Mouse (Mus musculus) midbrain, embryonic 12.5 days (tissue): ENCODE results near the gene Mrps18a. TPM values are rescaled to one million over a fixed set of nuclear protein-coding genes. Genes with fewer than 3 reads are reported as not detected.

Source experiments
- ATAC-seq: fragments of 200-750 bp; cut with Nextera tagmentation; 2 replicates; pipeline ENCODE4 v1.8.0; 2017; ENCODE audit warnings: low read depth, moderate TSS enrichment, moderate library complexity; ENCODE audit not compliant: low FRiP score
- H3K27ac ChIP-seq: fragments of 300-500 bp; sonication (generic); replicated peaks from 2 replicates; pipeline ENCODE4 v1.5.1; 2016; ENCODE audit warnings: mild to moderate bottlenecking
- H3K27me3 ChIP-seq: fragments of 300-500 bp; sonication (generic); 2 replicates; pipeline ENCODE4 v1.6.1; 2016; ENCODE audit warnings: mild to moderate bottlenecking
- H3K36me3 ChIP-seq: fragments of 300-500 bp; sonication (generic); 2 replicates; pipeline ENCODE4 v1.6.1; 2016
- H3K4me1 ChIP-seq: fragments of 300-500 bp; sonication (generic); 2 replicates; pipeline ENCODE4 v1.6.1; 2016
- H3K4me2 ChIP-seq: fragments of 300-500 bp; sonication (generic); replicated peaks from 2 replicates; pipeline ENCODE4 v1.6.1; 2016; ENCODE audit warnings: mild to moderate bottlenecking, moderate library complexity
- H3K4me3 ChIP-seq: fragments of 300-500 bp; sonication (generic); 2 replicates; pipeline ENCODE4 v1.5.1; 2016; ENCODE audit warnings: mild to moderate bottlenecking
- H3K9ac ChIP-seq: fragments of 300-500 bp; sonication (generic); replicated peaks from 2 replicates; pipeline ENCODE4 v1.6.1; 2016; ENCODE audit warnings: mild to moderate bottlenecking, moderate library complexity
- H3K9me3 ChIP-seq: fragments of 300-500 bp; sonication (generic); 2 replicates; pipeline ENCODE4 v1.6.1; 2016; ENCODE audit warnings: mild to moderate bottlenecking
- WGBS: fragments of 180-500 bp; shearing (Covaris S2); methylation state at CpG from one replicate; pipeline ENCODE4 v1.1.7; 2016; 5-methylcytosine and 5-hydroxymethylcytosine counted together
- polyA plus RNA-seq: library from polyadenylated mRNA; unstranded; fragments of >200 nt; fragmentation: Nextera tagmentation; extraction: Ambion mirVana; gene quantifications from 2 replicates; pipeline ENCODE4 v1.2.1, GENCODE M21; 2016

Gene Mrps18a
- polyA plus RNA-seq, 1 experiment from 2014 or later = 123 TPM

DNA sequence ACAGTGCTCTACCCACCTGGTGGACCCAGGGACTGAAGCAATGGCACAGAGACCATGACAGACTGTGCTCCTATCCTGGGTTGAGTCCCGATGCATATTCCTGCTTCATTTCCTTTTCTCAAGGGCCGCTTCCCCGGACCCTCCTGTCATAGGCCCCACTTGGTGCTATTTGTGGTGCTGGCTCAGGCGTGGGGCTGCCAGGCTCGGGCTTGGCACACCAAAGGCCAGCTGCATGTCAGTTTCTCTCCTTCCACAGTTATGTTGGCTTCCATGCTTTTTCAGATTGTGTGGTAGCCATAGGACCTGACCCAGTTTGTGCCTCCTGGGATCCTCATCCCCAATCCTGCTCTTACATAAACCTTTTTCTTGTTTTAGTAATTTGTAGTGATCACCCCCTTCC is 58.0 kb downstream of the Mrps18a start:
- WGBS = 92% methylated on average over 5 of the region's 5 CpGs
- H3K27me3 ChIP-seq = no peaks in the 10 kb centered on the region
- no peak overlapping the region for H3K9ac ChIP-seq
- no peak for ATAC-seq
- H3K4me1 ChIP-seq = no peaks in the 10 kb centered on the region
- H3K27ac ChIP-seq = no peak overlapping the region
- no peaks in the 10 kb centered on the region for H3K9me3 ChIP-seq
- H3K4me3 ChIP-seq = no peak overlapping the region
- no peak overlapping the region for H3K4me2 ChIP-seq
- peaks cover 87% of the 10 kb centered on the region for H3K36me3 ChIP-seq

DNA sequence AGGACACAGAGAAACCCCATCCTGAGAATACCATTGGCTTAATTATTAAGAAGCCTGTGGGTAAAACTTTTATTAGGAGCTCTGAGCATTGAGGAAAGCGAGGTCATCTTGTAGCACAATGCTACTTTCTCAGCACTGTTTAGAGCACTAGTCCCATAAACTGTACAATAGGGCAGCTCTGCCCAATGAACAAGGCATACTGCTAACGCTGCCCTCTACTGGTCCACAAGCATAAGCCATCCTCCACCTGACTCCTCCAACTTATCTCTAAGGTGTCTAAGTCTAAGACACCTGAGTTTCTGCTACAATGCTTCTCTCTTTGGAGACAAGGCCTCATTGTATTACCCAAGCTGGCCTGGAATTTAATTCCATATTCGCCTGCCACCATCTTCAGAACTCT is 59.8 kb downstream of the Mrps18a start:
- ATAC-seq = no peak
- no peak overlapping the region for H3K4me3 ChIP-seq
- H3K4me1 ChIP-seq = no peaks in the 10 kb centered on the region
- H3K27me3 ChIP-seq = no peaks in the 10 kb centered on the region
- peaks cover 76% of the 10 kb centered on the region for H3K36me3 ChIP-seq
- H3K27ac ChIP-seq = no peak overlapping the region
- H3K9me3 ChIP-seq = no peaks in the 10 kb centered on the region
- no peak overlapping the region for H3K9ac ChIP-seq
- 67% methylated on average over 3 of the region's 3 CpGs for WGBS
- H3K4me2 ChIP-seq = no peak overlapping the region

Other genes with a start within 250 kb of the Mrps18a start
- 3.4 and 4.0 TPM in 2 replicates for gene Vegfa, start 78.6 kb upstream of the Mrps18a start, polyA plus RNA-seq
- gene Rsph9, start 33.2 kb downstream of the Mrps18a start, polyA plus RNA-seq = 15.3 and 17.0 TPM in 2 replicates
- gene Mad2l1bp, start 42.6 kb downstream of the Mrps18a start, polyA plus RNA-seq = 29.3 and 30.4 TPM in 2 replicates
- 38.6 and 42.9 TPM in 2 replicates for gene Gtpbp2, start 50.0 kb downstream of the Mrps18a start, polyA plus RNA-seq
- gene Polh, start 91.7 kb downstream of the Mrps18a start, polyA plus RNA-seq = 12.4 and 13.2 TPM in 2 replicates
- gene Xpo5, start 91.8 kb downstream of the Mrps18a start, polyA plus RNA-seq = 63.1 and 63.2 TPM in 2 replicates
- gene Polr1c, start 137.1 kb downstream of the Mrps18a start, polyA plus RNA-seq = 88.5 and 96.6 TPM in 2 replicates
- 65.8 and 70.3 TPM in 2 replicates for gene Yipf3, start 137.1 kb downstream of the Mrps18a start, polyA plus RNA-seq
- gene Lrrc73, start 142.5 kb downstream of the Mrps18a start, polyA plus RNA-seq = 3.3 and 4.2 TPM in 2 replicates
- 58.0 and 58.8 TPM in 2 replicates for gene Tjap1, start 172.0 kb downstream of the Mrps18a start, polyA plus RNA-seq
- gene Dlk2, start 186.4 kb downstream of the Mrps18a start, polyA plus RNA-seq = 1.9 and 3.3 TPM in 2 replicates
- gene Abcc10, start 217.4 kb downstream of the Mrps18a start, polyA plus RNA-seq = 10.4 and 11.1 TPM in 2 replicates